Mouse (Mus musculus) embryonic fibroblast, embryonic 13.5 days (primary cell): Measurements from ENCODE around the gene Ncam1. TPM values are rescaled to one million over a fixed set of nuclear protein-coding genes. Genes with fewer than 3 reads are reported as not detected.

ENCODE experiments used
- H3K27ac ChIP-seq: 2 replicates; pipeline ENCODE4 v1.5.1; 2012; ENCODE audit warnings: low read length, control low read depth, inconsistent platforms; ENCODE audit not compliant: insufficient read depth
- H3K4me1 ChIP-seq: 2 replicates; pipeline ENCODE4 v1.6.1; 2011; ENCODE audit warnings: low read length; ENCODE audit not compliant: control insufficient read depth, insufficient read depth
- H3K4me3 ChIP-seq: 2 replicates; pipeline ENCODE4 v1.5.1; 2011; ENCODE audit warnings: mild to moderate bottlenecking, control low read depth, low read length; ENCODE audit not compliant: insufficient read depth
- CTCF ChIP-seq: IDR thresholded peaks from 2 replicates; pipeline ENCODE4 v1.5.1; 2011; ENCODE audit warnings: mild to moderate bottlenecking, control low read depth, low read length, moderate library complexity, borderline replicate concordance; ENCODE audit not compliant: insufficient read depth
- POLR2A ChIP-seq: IDR thresholded peaks from 2 replicates; pipeline ENCODE4 v1.6.1; 2011; ENCODE audit warnings: low read depth, mild to moderate bottlenecking, control low read depth, low read length, moderate library complexity
- polyA plus RNA-seq: library from polyadenylated mRNA; stranded (reverse); fragments of >200 nt; gene quantifications from 2 replicates; pipeline ENCODE4 v1.2.4, GENCODE M21; 2011; ENCODE audit warnings: low read depth; ENCODE audit not compliant: missing spikeins, insufficient read length

The Ncam1 gene
- polyA plus RNA-seq: 182 and 218 TPM in 2 replicates

- TF ChIP-seq POLR2A: peak; percentile 79
- TF ChIP-seq CTCF: no peak
- H3K27ac ChIP-seq: peak within 1 kb of the TSS; percentile 48
- peaks cover 9% of the 10 kb centered on the region for H3K4me1 ChIP-seq
- peak within 1 kb of the TSS; percentile 93 for H3K4me3 ChIP-seq
These were observed at the start of gene Ncam1 for GRCm38 (mm10) chr9:49798806-49799205. Gene Ncam1, minus strand, starts transcription at chr9:49798925.

- H3K4me1 ChIP-seq: no peaks in the 10 kb centered on the region
- TF ChIP-seq CTCF (no peak), POLR2A (no peak)
- H3K27ac ChIP-seq: no peak overlapping the region
- no peak overlapping the region for H3K4me3 ChIP-seq
These were observed 35.3 kb upstream of the Ncam1 start for GRCm38 (mm10) chr9:49834013-49834412.

DNA sequence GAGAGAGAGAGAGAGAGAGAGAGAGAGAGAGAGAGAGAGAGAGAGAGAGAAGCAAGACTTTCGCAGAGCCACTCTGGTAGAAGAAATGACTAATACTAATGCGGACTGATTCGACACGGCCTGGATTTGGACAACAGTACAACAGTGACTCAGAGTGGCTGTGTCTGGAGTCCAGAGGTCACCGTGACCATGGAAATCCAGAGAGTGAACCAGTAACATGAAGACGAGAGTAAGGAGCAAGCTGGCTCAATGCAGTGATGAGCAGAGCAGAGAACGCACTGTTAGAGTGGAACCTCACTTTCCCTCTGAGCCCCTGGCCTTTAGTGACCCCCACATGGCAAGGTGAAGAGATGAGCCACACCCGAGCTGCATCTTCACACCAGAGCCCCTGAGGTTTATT lies 28.9 kb upstream of the Ncam1 start:
- TF ChIP-seq POLR2A (no peak), CTCF (no peak)
- H3K4me1 ChIP-seq: peaks cover 11% of the 10 kb centered on the region; the same call in 1 of the 2 replicates
- H3K27ac ChIP-seq: no peak overlapping the region
- H3K4me3 ChIP-seq: no peak overlapping the region

GRCm38 (mm10) chr9:49816115-49816650 lies 17.5 kb upstream of the Ncam1 start:
- TF ChIP-seq POLR2A (no peak; the same call in 1 of the 2 replicates), CTCF (no peak)
- peak overlapping the region; percentile 88 for H3K27ac ChIP-seq

DNA sequence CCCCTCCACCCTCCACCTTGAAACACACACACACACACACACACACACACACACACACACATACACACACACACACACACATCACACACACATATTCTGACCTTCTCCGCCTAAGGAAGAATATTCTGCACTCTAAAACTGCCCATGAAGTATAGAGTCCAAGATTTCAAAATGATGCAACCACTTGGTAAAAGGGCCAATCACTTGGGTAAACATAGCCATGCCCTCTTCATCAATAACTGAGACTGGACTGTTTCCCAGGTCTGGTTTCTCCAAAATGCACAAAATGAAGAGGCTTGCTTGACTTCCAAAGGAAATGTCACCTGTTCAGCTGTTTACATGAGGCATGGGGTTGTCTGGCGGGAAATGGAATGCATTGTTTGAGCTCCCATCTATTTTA lies 15.7 kb upstream of the Ncam1 start:
- Histone ChIP-seq H3K4me3 (no peak overlapping the region), H3K4me1 (peaks cover 21% of the 10 kb centered on the region), H3K27ac (peak overlapping the region; percentile 31)
- TF ChIP-seq CTCF (no peak), POLR2A (no peak)

More at GRCm38 (mm10) chr9:49816115-49816650, 17.5 kb upstream of the Ncam1 start:
- Histone ChIP-seq H3K4me1 (peaks cover 21% of the 10 kb centered on the region), H3K4me3 (no peak overlapping the region)

DNA sequence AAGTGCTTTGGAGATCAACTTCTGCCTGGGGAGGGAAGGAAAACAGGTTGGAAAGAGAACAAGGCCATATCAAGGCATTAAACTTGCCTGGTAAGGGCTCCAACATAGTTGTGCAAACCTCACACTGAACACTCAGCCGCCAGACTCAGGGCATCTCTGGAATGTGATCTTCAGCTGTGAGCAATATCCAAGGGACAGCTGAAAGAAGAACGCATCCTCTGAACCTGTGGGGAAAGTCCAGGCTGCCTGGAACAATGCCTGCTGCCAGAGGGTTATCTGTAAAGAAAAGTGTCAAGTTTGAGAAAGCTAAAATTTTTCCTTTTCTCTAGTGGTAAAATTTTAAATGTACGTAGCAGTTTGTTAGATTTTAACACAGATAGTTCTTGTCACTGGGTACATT lies 4.5 kb upstream of the Ncam1 start:
- no peak for TF ChIP-seq POLR2A
- no peak for TF ChIP-seq CTCF
- H3K4me3 ChIP-seq: no peak overlapping the region
- no peak overlapping the region for H3K27ac ChIP-seq
- peaks cover 3% of the 10 kb centered on the region; the same call in 1 of the 2 replicates for H3K4me1 ChIP-seq

- H3K27ac ChIP-seq: peak overlapping the region; percentile 48
- peak overlapping the region; percentile 93 for H3K4me3 ChIP-seq
- H3K4me1 ChIP-seq: peaks cover 10% of the 10 kb centered on the region
- TF ChIP-seq POLR2A (peak; percentile 57), CTCF (no peak)
These were observed 729 bp downstream of the Ncam1 start for GRCm38 (mm10) chr9:49797821-49798571.

GRCm38 (mm10) chr9:49797508-49797820 lies 1.3 kb downstream of the Ncam1 start:
- Histone ChIP-seq H3K27ac (peak overlapping the region; percentile 48), H3K4me1 (peaks cover 15% of the 10 kb centered on the region), H3K4me3 (peak overlapping the region; percentile 93)
- TF ChIP-seq POLR2A (no peak), CTCF (no peak)

GRCm38 (mm10) chr9:49796618-49797507 lies 1.9 kb downstream of the Ncam1 start:
- peak overlapping the region; percentile 73 for H3K27ac ChIP-seq
- peak; percentile 69 for TF ChIP-seq POLR2A
- no peak for TF ChIP-seq CTCF
- H3K4me1 ChIP-seq: peaks cover 21% of the 10 kb centered on the region

More at GRCm38 (mm10) chr9:49796618-49797507, 1.9 kb downstream of the Ncam1 start:
- peak overlapping the region; percentile 93 for H3K4me3 ChIP-seq
